Mouse (Mus musculus): ENCODE measurements around the gene Rpl29.

DNA sequence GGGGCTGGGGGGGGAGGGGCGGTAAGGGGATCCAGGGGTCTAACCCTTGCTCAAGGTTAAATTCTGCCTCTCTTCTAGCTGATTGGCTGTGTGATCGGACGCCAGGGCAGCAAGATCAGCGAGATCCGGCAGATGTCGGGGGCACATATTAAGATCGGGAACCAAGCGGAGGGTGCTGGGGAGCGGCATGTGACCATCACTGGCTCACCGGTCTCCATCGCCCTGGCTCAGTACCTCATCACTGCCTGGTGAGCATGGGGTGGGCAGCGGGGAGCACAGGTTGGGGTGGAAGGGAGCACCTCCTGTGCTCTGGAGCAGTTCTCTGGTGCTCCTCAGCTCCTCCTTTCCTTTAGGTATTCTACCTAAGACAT, 33.2 kb downstream of the Rpl29 start:
- TF ChIP-seq FLI1 (IDR thresholded peaks at IDR 0.05; ENCODE audit: low read length) (no peak), GATA1 (IDR thresholded peaks at IDR 0.05; ENCODE audit: borderline replicate concordance, low read length) (no peak)

Data from megakaryocyte, embryonic 14.5 days (primary cell).